Mouse (Mus musculus): Measurements from ENCODE around the gene Insl6. TPM values are rescaled to one million over a fixed set of nuclear protein-coding genes. Genes with fewer than 3 reads are reported as not detected.

Gene Insl6
- polyA plus RNA-seq (2015; fragmentation: Nextera tagmentation; extraction: Ambion mirVana) = 5.0 and 6.6 TPM in 2 replicates

GRCm38 (mm10) chr19:29325053-29325851, at the start of gene Insl6:
Insl6 (minus strand) TSS chr19:29325356.

GRCm38 (mm10) chr19:29366969-29367622, 41.9 kb upstream of the Insl6 start, which contains the start of the genes Plgrkt and Cd274:
Plgrkt (minus strand) TSS chr19:29367390.
Cd274 (plus strand) TSS chr19:29367455.

GRCm38 (mm10) chr19:29334068-29334745, 9.1 kb upstream of the Insl6 start, which contains the start of gene Rln1:
Rln1 (minus strand) TSS chr19:29334670.

Other genes starting within 250 kb of the Insl6 start
- 27.1 and 38.7 TPM in 2 replicates for gene Rcl1, start 224.0 kb downstream of the Insl6 start, polyA plus RNA-seq (2015; fragmentation: Nextera tagmentation; extraction: Ambion mirVana)
- 6.8 and 7.8 TPM in 2 replicates for gene Jak2, start 73.5 kb downstream of the Insl6 start, polyA plus RNA-seq (2015; fragmentation: Nextera tagmentation; extraction: Ambion mirVana)
- gene Rln1, start 9.3 kb upstream of the Insl6 start, polyA plus RNA-seq (2015; fragmentation: Nextera tagmentation; extraction: Ambion mirVana) = 0.35 and 0.41 TPM in 2 replicates
- gene Plgrkt, start 42.0 kb upstream of the Insl6 start, polyA plus RNA-seq (2015; fragmentation: Nextera tagmentation; extraction: Ambion mirVana) = 83.2 and 94.5 TPM in 2 replicates
- 0.41 and 0.62 TPM in 2 replicates for gene Cd274, start 42.1 kb upstream of the Insl6 start, polyA plus RNA-seq (2015; fragmentation: Nextera tagmentation; extraction: Ambion mirVana)
- gene Pdcd1lg2, start 85.6 kb upstream of the Insl6 start, polyA plus RNA-seq (2015; fragmentation: Nextera tagmentation; extraction: Ambion mirVana) = not detected in 2 replicates
- 7.4 and 9.9 TPM in 2 replicates for gene Ric1, start 196.9 kb upstream of the Insl6 start, polyA plus RNA-seq (2015; fragmentation: Nextera tagmentation; extraction: Ambion mirVana)